Mouse (Mus musculus) liver, postnatal 0 days (tissue): Measurements from ENCODE around the gene Armh3. TPM values are rescaled to one million over a fixed set of nuclear protein-coding genes. Genes with fewer than 3 reads are reported as not detected.

Experiments
- ATAC-seq: fragments of 200-750 bp; cut with Nextera tagmentation; 2 replicates; pipeline ENCODE4 v1.8.0; 2017; ENCODE audit warnings: mild to moderate bottlenecking, moderate library complexity
- DNase-seq: peaks from one replicate; pipeline ENCODE4 v3.0.0-alpha.2; 2016
- H3K27ac ChIP-seq: fragments of 300-500 bp; sonication (generic); 2 replicates; pipeline ENCODE4 v1.5.1; 2014; ENCODE audit warnings: antibody characterized with exemption, moderate library complexity, mild to moderate bottlenecking, low read depth
- H3K27me3 ChIP-seq: fragments of 300-500 bp; sonication (generic); 2 replicates; pipeline ENCODE4 v1.6.1; 2014; ENCODE audit warnings: low read length, control low read depth, mixed read lengths; ENCODE audit not compliant: insufficient read depth
- H3K36me3 ChIP-seq: fragments of 300-500 bp; sonication (generic); replicated peaks from 2 replicates; pipeline ENCODE4 v1.6.1; 2014; ENCODE audit warnings: mild to moderate bottlenecking, control low read depth, low read length, moderate library complexity, mixed read lengths; ENCODE audit not compliant: insufficient read depth
- H3K4me1 ChIP-seq: fragments of 300-500 bp; sonication (generic); 2 replicates; pipeline ENCODE4 v1.6.1; 2014; ENCODE audit warnings: antibody characterized with exemption, mild to moderate bottlenecking, control low read depth; ENCODE audit not compliant: insufficient read depth
- H3K4me2 ChIP-seq: fragments of 300-500 bp; sonication (generic); 2 replicates; pipeline ENCODE4 v1.6.1; 2014; ENCODE audit warnings: low read depth, mild to moderate bottlenecking, low read length, moderate library complexity, mixed read lengths
- H3K4me3 ChIP-seq: fragments of 300-500 bp; sonication (generic); 2 replicates; pipeline ENCODE4 v1.5.1; 2014; ENCODE audit warnings: low read depth, low read length
- H3K9ac ChIP-seq: fragments of 300-500 bp; sonication (generic); replicated peaks from 2 replicates; pipeline ENCODE4 v1.6.1; 2014; ENCODE audit warnings: mild to moderate bottlenecking, moderate library complexity
- H3K9me3 ChIP-seq: fragments of 300-500 bp; sonication (generic); 2 replicates; pipeline ENCODE4 v1.6.1; 2016; ENCODE audit warnings: mild to moderate bottlenecking, control low read depth, low read length, mixed read lengths
- CTCF ChIP-seq: sonication (generic); IDR thresholded peaks from 2 replicates; pipeline ENCODE4 v1.5.1; 2016; ENCODE audit warnings: antibody characterized with exemption, low read depth
- EP300 ChIP-seq: IDR thresholded peaks from 2 replicates; pipeline ENCODE4 v1.6.1; 2016; ENCODE audit warnings: antibody characterized with exemption, low read depth, mild to moderate bottlenecking
- WGBS: fragments of 180-500 bp; shearing (Covaris S2); extraction: QIAGEN DNeasy Blood & Tissue Kit; methylation state at CpG from one replicate; pipeline ENCODE4 v1.1.7; 2014; ENCODE audit not compliant: insufficient replicate concordance; 5-methylcytosine and 5-hydroxymethylcytosine counted together
- polyA plus RNA-seq: library from polyadenylated mRNA; unstranded; fragments of >200 nt; fragmentation: Nextera tagmentation; extraction: Ambion mirVana; gene quantifications from 2 replicates; pipeline ENCODE4 v1.2.1, GENCODE M21; 2015

Armh3 gene
- polyA plus RNA-seq, 1 experiment from 2014 or later = 3.5 TPM

DNA sequence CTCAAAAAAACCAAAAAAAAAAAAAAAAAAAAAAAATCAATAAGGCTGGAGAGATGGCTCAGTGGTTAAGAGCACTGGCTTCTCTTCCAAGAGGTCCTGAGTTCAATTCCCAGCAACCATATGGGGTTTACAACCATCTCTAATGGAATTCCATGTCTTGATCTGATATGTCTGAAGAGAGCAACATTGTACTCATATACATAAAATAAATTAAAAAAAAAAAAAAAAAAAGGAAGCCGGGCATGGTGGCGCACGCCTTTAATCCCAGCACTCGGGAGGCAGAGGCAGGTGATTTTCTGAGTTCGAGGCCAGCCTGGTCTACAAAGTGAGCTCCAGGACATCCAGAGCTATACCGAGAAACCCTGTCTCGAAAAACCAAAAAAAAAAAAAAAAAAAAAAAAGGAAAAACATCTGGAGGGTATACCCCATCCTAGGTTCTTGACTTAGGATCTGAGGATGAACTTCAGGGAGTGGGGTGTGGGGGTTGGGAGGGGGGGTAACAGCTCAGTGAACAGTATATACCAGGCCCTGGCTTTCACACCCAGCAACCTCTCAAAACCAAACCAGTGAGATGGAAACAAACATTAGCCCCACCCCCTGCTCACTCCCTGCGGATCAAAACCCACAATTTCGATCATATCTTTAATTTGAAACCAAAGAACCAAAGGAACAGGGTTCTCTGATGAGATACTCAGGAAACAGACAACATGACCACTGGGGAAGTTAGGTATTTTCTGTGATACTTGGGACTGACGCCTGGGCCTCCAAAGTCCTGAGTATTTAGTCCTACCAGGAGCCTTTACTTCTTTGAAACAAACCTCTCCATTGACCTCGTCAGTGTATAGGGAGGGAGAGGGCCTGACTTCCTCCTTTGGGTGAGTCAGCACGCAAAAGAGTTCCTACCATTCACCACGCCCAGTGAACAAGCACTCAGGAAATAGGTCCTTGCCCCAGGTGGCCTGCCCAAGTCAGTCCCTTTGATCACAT, 208.1 kb downstream of the Armh3 start:
- H3K4me1 ChIP-seq = peaks cover 8% of the 10 kb centered on the region
- H3K9me3 ChIP-seq = no peaks in the 10 kb centered on the region
- ATAC-seq (peak; percentile 93), DNase-seq (peak; percentile 64)
- H3K36me3 ChIP-seq = no peaks in the 10 kb centered on the region
- peak overlapping the region; percentile 39 for H3K4me2 ChIP-seq
- H3K4me3 ChIP-seq = no peak overlapping the region
- WGBS = 59% methylated on average over 13 of the region's 13 CpGs
- peak overlapping the region; percentile 89 for H3K27ac ChIP-seq
- no peaks in the 10 kb centered on the region for H3K27me3 ChIP-seq
- peak; percentile 55 for TF ChIP-seq EP300
- no peak for TF ChIP-seq CTCF
- no peak overlapping the region for H3K9ac ChIP-seq

DNA sequence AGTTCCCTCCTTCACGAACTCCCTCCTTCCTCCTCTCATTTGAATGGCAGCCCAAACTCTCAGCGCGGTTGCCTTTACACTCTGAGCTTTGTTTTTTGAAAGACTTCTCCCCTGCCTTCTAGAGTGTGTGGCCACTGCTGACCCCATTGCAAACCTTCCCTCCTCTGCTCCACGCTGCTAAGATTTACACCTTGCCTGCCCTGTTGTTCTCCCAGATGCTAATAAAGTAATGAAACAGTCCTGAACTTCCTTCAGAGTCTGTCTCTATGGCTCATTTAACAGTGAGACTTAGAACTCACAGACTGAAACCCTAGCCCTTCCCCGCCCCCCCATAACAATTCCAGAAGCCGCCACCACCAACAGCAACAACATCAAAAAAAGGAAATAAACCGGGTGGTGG, 208.9 kb downstream of the Armh3 start:
- Histone ChIP-seq H3K36me3 (no peaks in the 10 kb centered on the region), H3K4me2 (no peak overlapping the region), H3K27ac (no peak overlapping the region), H3K9me3 (no peaks in the 10 kb centered on the region), H3K27me3 (no peaks in the 10 kb centered on the region), H3K4me1 (peaks cover 8% of the 10 kb centered on the region), H3K9ac (no peak overlapping the region), H3K4me3 (no peak overlapping the region)
- no peak for TF ChIP-seq CTCF
- TF ChIP-seq EP300 = no peak
- DNase-seq (no peak), ATAC-seq (no peak)
- WGBS = 81% methylated on average over 7 of the region's 7 CpGs

- Histone ChIP-seq H3K4me2 (no peak overlapping the region), H3K27me3 (no peaks in the 10 kb centered on the region), H3K9me3 (no peaks in the 10 kb centered on the region), H3K4me1 (peaks cover 13% of the 10 kb centered on the region), H3K36me3 (no peaks in the 10 kb centered on the region), H3K27ac (no peak overlapping the region), H3K4me3 (no peak overlapping the region), H3K9ac (no peak overlapping the region)
- no peak for ATAC-seq
- WGBS = 69% methylated on average over 4 of the region's 4 CpGs
- TF ChIP-seq CTCF (no peak), EP300 (no peak)
- DNase-seq = no peak
Measured at GRCm38 (mm10) chr19:45788337-45788736, 210.0 kb downstream of the Armh3 start.

DNA sequence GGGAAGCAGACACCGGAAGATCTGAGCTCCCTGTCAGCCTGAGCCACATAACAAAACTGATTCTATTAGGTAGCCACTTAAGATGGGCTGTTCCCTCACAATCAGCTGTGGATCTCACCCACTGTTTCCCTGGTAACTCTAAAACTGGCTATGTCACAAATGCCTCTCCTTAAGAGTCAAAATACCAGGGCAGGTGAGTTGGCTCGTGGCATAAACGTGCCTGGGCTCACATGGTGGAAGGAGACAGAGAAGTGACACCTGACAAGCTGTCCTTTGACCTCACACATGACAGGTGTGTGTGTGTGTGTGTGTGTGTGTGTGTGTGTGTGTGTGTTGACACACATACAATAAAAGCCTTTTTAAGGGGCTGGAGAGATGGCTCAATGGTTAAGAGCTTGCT, 210.8 kb downstream of the Armh3 start:
- TF ChIP-seq CTCF = no peak
- no peak for TF ChIP-seq EP300

GRCm38 (mm10) chr19:45785470-45785869, 212.8 kb downstream of the Armh3 start:
- no peak for TF ChIP-seq CTCF
- no peak for TF ChIP-seq EP300
- DNase-seq = no peak
- WGBS = 69% methylated on average over 3 of the region's 3 CpGs
- no peaks in the 10 kb centered on the region for H3K9me3 ChIP-seq
- peak overlapping the region; percentile 34; the same call in 1 of the 2 replicates for H3K27ac ChIP-seq
- no peak for ATAC-seq
- no peak overlapping the region for H3K4me2 ChIP-seq
- H3K36me3 ChIP-seq = peaks cover 10% of the 10 kb centered on the region
- H3K4me1 ChIP-seq = peaks cover 22% of the 10 kb centered on the region
- no peak overlapping the region for H3K4me3 ChIP-seq
- H3K27me3 ChIP-seq = no peaks in the 10 kb centered on the region
- no peak overlapping the region for H3K9ac ChIP-seq

More for the DNA sequence above, 210.8 kb downstream of the Armh3 start:
- H3K4me2 ChIP-seq = no peak overlapping the region
- DNase-seq (no peak), ATAC-seq (no peak)
- H3K9me3 ChIP-seq = no peaks in the 10 kb centered on the region
- H3K36me3 ChIP-seq = no peaks in the 10 kb centered on the region
- H3K27ac ChIP-seq = no peak overlapping the region
- H3K4me3 ChIP-seq = no peak overlapping the region
- WGBS = 76% methylated on average over 3 of the region's 3 CpGs
- H3K27me3 ChIP-seq = no peaks in the 10 kb centered on the region
- peaks cover 13% of the 10 kb centered on the region for H3K4me1 ChIP-seq
- no peak overlapping the region for H3K9ac ChIP-seq

- H3K4me3 ChIP-seq = peak overlapping the region; percentile 94
- WGBS = 33% methylated on average over 17 of the region's 17 CpGs
- peak overlapping the region; percentile 96 for H3K27ac ChIP-seq
- peaks cover 24% of the 10 kb centered on the region for H3K36me3 ChIP-seq
- H3K9me3 ChIP-seq = no peaks in the 10 kb centered on the region
- peak overlapping the region; percentile 75 for H3K4me2 ChIP-seq
- DNase-seq (no peak), ATAC-seq (peak; percentile 2)
- H3K4me1 ChIP-seq = peaks cover 28% of the 10 kb centered on the region
- peak overlapping the region; percentile 53 for H3K9ac ChIP-seq
- H3K27me3 ChIP-seq = no peaks in the 10 kb centered on the region
- TF ChIP-seq CTCF = no peak
- no peak for TF ChIP-seq EP300
Measured at GRCm38 (mm10) chr19:45783933-45784576, 214.2 kb downstream of the Armh3 start.
